Mouse (Mus musculus) lung, postnatal 14 days (tissue): ENCODE results near the gene Dtx2.

Experiments used
- DNase-seq: peaks from one replicate; pipeline ENCODE4 v3.0.0; 2021

The Dtx2 gene

GRCm38 (mm10) chr5:136066404-136067148, 72.0 kb downstream of the Dtx2 start:
- DNase-seq = peak; percentile 15

- DNase-seq = no peak
Observed at GRCm38 (mm10) chr5:136069411-136069810, 74.8 kb downstream of the Dtx2 start.

- DNase-seq = no peak
Observed at GRCm38 (mm10) chr5:136073051-136073450, 78.5 kb downstream of the Dtx2 start.

- no peak for DNase-seq
Observed at GRCm38 (mm10) chr5:136073526-136073925, 78.9 kb downstream of the Dtx2 start.

GRCm38 (mm10) chr5:136075076-136075475, 80.5 kb downstream of the Dtx2 start:
- DNase-seq = no peak

GRCm38 (mm10) chr5:136076284-136076683, 81.7 kb downstream of the Dtx2 start:
- no peak for DNase-seq

- DNase-seq = no peak
Observed at GRCm38 (mm10) chr5:136077001-136077550, 82.5 kb downstream of the Dtx2 start.

- no peak for DNase-seq
Observed at GRCm38 (mm10) chr5:136078136-136078535, 83.5 kb downstream of the Dtx2 start.

- no peak for DNase-seq
Observed at GRCm38 (mm10) chr5:136082345-136082744, 87.7 kb downstream of the Dtx2 start.
